Mouse (Mus musculus) forebrain, embryonic 12.5 days (tissue): ENCODE measurements around the gene Smagp. TPM values are rescaled to one million over a fixed set of nuclear protein-coding genes. Genes with fewer than 3 reads are reported as not detected.
A peak's percentile ranks its signal among the peaks of the same experiment; 100 is the strongest.
"Not testable (repeated sequence)": the region's sequence is repeated elsewhere in the genome, so short reads cannot be mapped to it uniquely, and the experiment has no call there.

Source experiments
- ATAC-seq: fragments of 200-750 bp; cut with Nextera tagmentation; 2 replicates; pipeline ENCODE4 v1.8.0; 2017; ENCODE audit warnings: moderate TSS enrichment; ENCODE audit not compliant: low FRiP score
- H3K27ac ChIP-seq: fragments of 300-500 bp; sonication (generic); 2 replicates; pipeline ENCODE4 v1.5.1; 2016; ENCODE audit warnings: mild to moderate bottlenecking
- H3K27me3 ChIP-seq: fragments of 300-500 bp; sonication (generic); 2 replicates; pipeline ENCODE4 v1.6.1; 2016; ENCODE audit warnings: mild to moderate bottlenecking
- H3K36me3 ChIP-seq: fragments of 300-500 bp; sonication (generic); replicated peaks from 2 replicates; pipeline ENCODE4 v1.6.1; 2016; ENCODE audit warnings: mild to moderate bottlenecking
- H3K4me1 ChIP-seq: fragments of 300-500 bp; sonication (generic); 2 replicates; pipeline ENCODE4 v1.6.1; 2016
- H3K4me2 ChIP-seq: fragments of 300-500 bp; sonication (generic); 2 replicates; pipeline ENCODE4 v1.6.1; 2016; ENCODE audit warnings: mild to moderate bottlenecking, moderate library complexity
- H3K4me3 ChIP-seq: fragments of 300-500 bp; sonication (generic); replicated peaks from 2 replicates; pipeline ENCODE4 v1.5.1; 2016; ENCODE audit warnings: mild to moderate bottlenecking
- H3K9ac ChIP-seq: fragments of 300-500 bp; sonication (generic); 2 replicates; pipeline ENCODE4 v1.6.1; 2016; ENCODE audit warnings: mild to moderate bottlenecking
- H3K9me3 ChIP-seq: fragments of 300-500 bp; sonication (generic); 2 replicates; pipeline ENCODE4 v1.6.1; 2016
- WGBS: fragments of 180-500 bp; shearing (Covaris S2); methylation state at CpG from one replicate; pipeline ENCODE4 v1.1.7; 2016; 5-methylcytosine and 5-hydroxymethylcytosine counted together
- polyA plus RNA-seq: library from polyadenylated mRNA; unstranded; fragments of >200 nt; fragmentation: Nextera tagmentation; extraction: Ambion mirVana; gene quantifications from 2 replicates; pipeline ENCODE4 v1.2.1, GENCODE M21; 2016

The Smagp gene
- polyA plus RNA-seq, 1 experiment from 2014 or later: 2.8 TPM

DNA sequence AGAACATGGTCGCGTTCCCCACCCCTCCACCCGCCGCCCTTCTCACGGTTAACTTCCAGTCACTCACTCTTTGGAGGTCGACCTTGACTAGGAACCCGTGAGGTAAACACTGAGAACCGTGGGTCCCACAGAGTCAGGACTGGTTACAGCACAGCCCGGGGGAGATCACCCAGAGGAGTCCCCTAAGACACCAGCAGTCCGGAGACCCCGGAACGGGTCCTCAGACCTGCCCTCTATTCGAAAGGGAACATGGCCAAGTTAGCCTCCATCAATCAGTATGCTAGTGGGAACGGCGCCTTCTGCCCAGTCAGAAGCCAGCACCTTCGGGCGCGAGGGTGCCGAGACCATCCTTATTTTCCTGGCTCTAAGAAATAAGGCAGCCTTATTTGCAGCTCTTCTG is 20.5 kb downstream of the Smagp start:
- H3K9ac ChIP-seq: peak overlapping the region; percentile 87
- H3K27ac ChIP-seq: peak overlapping the region; percentile 93
- H3K4me3 ChIP-seq: peak overlapping the region; percentile 81
- peaks cover 22% of the 10 kb centered on the region for H3K4me1 ChIP-seq
- H3K36me3 ChIP-seq: peaks cover 37% of the 10 kb centered on the region
- WGBS: 1% methylated on average over 19 of the region's 19 CpGs
- ATAC-seq: peak; percentile 16
- H3K4me2 ChIP-seq: peak overlapping the region; percentile 85
- no peaks in the 10 kb centered on the region for H3K9me3 ChIP-seq
- H3K27me3 ChIP-seq: no peaks in the 10 kb centered on the region; the same call in 1 of the 2 replicates

DNA sequence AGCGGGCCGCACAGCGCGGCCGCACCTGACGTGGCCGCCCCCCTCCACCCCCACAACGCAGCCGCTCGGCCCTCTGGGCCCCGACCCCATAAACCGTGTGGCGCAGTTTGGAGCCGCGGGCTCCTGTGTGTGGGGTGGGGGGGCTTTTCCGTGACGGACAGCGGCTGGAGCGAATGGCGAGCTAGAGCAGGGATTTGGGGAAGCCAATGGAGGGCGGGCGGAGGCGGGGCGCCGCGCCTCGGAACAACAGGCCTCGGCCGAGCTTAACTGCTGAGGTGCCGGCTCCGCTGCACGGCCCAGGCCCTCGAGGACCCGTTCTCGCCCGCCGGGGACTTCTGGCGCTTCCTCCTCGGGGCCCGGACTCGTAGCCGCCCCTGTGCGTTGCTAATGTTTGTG is 20.9 kb downstream of the Smagp start:
- WGBS: 1% methylated on average over 42 of the region's 43 CpGs
- H3K27me3 ChIP-seq: no peaks in the 10 kb centered on the region; the same call in 1 of the 2 replicates
- H3K9ac ChIP-seq: peak overlapping the region; percentile 87
- peak overlapping the region; percentile 85 for H3K4me2 ChIP-seq
- peak overlapping the region; percentile 93 for H3K27ac ChIP-seq
- ATAC-seq: peak; percentile 87
- H3K36me3 ChIP-seq: peaks cover 35% of the 10 kb centered on the region
- peak overlapping the region; percentile 81 for H3K4me3 ChIP-seq
- H3K4me1 ChIP-seq: peaks cover 22% of the 10 kb centered on the region
- no peaks in the 10 kb centered on the region for H3K9me3 ChIP-seq

DNA sequence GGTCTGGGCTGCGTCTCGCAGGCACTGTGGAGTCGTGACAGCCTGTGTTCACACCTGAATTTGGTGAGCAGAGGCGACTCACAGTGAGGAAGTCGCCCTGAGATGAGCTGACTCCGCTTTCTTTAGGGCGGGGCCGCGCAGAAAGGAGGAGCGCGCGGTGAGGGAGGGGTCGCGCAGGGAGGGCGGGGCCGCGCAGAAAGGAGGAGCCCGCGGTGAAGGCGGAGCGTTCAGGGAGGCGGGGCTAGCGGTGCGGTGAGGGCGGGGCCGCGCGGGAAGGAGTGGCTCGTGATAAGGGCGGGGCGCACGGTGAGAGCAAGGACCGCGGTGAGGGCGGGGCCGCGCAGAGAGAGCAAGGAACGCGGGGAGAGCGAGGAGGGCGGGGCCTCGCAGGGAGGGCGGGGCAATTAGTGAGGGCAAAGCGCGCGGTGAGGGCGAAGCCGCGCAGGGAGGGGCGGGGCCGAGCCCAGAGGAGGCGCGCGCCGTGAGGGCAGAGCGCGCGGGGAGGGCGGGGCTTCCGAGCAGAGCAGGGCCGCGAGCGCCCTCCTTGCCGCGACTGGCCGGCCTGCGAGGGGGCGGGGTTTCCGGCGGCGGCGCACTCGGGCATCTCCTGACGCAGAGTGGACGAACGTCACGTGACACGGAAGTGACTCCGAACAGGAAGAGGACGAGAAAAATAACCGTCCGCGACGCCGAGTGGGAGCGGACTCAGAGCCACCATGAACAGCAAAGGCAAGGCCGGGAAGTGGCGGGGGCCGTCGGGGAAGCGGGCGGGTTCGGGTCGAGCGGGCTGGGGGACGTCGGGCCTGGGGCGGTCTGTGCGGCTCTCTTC is 21.5 kb downstream of the Smagp start, which contains the start of gene Dazap2:
Dazap2 (plus strand) TSS at position 354 of the 829 bp plus-strand sequence.
- Histone ChIP-seq H3K27me3 (peaks cover 3% of the 10 kb centered on the region; the same call in 1 of the 2 replicates), H3K9ac (peak within 1 kb of the TSS; percentile 87), H3K4me1 (peaks cover 22% of the 10 kb centered on the region), H3K4me3 (peak within 1 kb of the TSS; percentile 81), H3K36me3 (peaks cover 29% of the 10 kb centered on the region), H3K4me2 (peak within 1 kb of the TSS; percentile 85), H3K27ac (peak within 1 kb of the TSS; percentile 93), H3K9me3 (no peaks in the 10 kb centered on the region)
- WGBS: under 1% methylated on average over 99 of the region's 99 CpGs
- peak; percentile 88 for ATAC-seq

DNA sequence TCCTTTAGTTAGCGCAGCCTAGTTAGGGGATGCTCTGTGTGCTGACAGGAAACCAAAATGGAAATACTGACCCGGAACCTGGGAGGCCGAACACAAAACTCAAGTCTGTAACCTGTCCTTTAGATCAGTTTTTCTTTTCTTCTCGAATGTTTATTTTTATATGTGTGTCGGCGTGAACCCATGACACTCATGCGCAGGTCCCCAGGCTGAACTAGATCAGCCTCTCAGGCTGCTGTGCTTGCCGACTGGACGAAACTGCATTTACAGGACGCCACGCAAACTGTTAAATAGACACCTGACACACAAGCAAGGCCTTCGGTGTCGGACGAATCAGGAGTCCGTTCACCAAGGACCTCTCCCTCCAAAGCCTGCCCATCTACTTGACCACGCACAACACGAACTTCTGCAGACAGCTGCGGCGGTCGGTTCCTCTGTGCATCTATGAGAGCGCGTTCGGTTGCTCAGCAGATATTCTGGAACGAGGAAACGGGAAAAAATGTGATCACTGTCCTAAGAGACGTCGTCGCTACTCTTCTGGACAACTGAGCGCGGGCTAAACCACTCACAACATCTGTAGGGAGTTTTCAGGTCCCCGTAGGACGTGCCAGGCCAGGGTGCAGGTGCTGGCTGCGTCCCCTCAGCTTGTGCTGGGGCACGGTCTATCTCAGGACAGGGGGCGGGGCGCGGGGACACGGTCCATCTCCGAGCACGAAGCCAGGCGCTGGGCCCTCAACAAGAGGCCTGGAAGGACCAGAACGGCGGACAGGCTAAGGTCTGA is 22.3 kb downstream of the Smagp start:
- peaks cover 21% of the 10 kb centered on the region for H3K36me3 ChIP-seq
- 11% methylated on average over 43 of the region's 43 CpGs for WGBS
- peaks cover 26% of the 10 kb centered on the region for H3K4me1 ChIP-seq
- H3K9ac ChIP-seq: peak overlapping the region; percentile 87
- peak overlapping the region; percentile 81 for H3K4me3 ChIP-seq
- no peaks in the 10 kb centered on the region for H3K9me3 ChIP-seq
- H3K27me3 ChIP-seq: peaks cover 6% of the 10 kb centered on the region; the same call in 1 of the 2 replicates
- H3K27ac ChIP-seq: peak overlapping the region; percentile 93
- ATAC-seq: no peak
- peak overlapping the region; percentile 73 for H3K4me2 ChIP-seq

DNA sequence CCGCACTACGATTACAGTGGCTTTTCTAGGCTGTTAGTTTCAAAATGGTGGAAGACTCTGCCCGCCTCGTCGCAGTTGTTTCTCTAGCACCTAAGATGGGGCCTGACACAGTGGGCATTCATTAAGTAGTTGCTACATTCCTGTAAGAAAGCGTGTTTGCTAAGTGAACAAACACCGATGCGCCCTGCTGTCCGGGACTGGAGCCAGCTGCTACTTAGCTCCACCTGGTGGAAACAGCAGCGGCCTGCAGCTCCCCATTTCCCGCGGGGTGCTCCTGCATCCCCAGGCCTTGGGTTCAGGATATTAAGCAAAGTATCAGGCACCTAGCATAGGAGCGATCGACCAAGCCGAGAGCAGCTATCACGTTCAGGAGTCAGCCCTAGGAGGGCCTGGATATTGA is 23.2 kb downstream of the Smagp start:
- WGBS: 8% methylated on average over 16 of the region's 16 CpGs
- ATAC-seq: no peak
- Histone ChIP-seq H3K9me3 (no peaks in the 10 kb centered on the region), H3K4me1 (peaks cover 28% of the 10 kb centered on the region), H3K36me3 (peaks cover 12% of the 10 kb centered on the region), H3K9ac (0 out of 2 replicates have a peak overlapping the region, but pooled peaks have one; percentile 27), H3K27me3 (peaks cover 6% of the 10 kb centered on the region; the same call in 1 of the 2 replicates), H3K4me2 (peak overlapping the region; percentile 43), H3K27ac (no peak overlapping the region), H3K4me3 (peak overlapping the region; percentile 19; the same call in 1 of the 2 replicates)

DNA sequence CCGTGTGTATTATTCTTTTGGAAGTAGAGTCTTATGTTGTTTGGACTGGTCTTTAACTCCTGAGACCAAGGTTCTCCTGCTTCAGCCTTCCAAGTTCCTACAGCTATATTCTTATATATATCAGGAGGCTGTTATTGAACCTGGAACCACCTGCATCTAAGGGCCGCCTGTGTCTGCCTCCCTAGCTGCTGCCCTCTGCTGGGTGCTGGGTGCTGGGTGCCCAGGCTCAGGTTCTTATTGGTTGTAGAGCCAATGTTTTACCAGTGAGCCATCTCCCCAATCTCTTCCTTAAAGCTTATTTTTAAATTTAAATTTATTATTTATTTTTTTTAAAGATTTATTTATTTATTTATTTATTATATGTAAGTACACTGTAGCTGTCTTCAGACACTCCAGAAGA is 24.3 kb downstream of the Smagp start:
- 69% methylated on average over 2 of the region's 2 CpGs for WGBS
- Histone ChIP-seq H3K36me3 (peaks cover under 1% of the 10 kb centered on the region), H3K4me1 (peaks cover 28% of the 10 kb centered on the region), H3K4me3 (no peak overlapping the region), H3K4me2 (no peak overlapping the region), H3K9ac (no peak overlapping the region), H3K27ac (no peak overlapping the region), H3K9me3 (no peaks in the 10 kb centered on the region), H3K27me3 (peaks cover 6% of the 10 kb centered on the region; the same call in 1 of the 2 replicates)
- ATAC-seq: no peak

DNA sequence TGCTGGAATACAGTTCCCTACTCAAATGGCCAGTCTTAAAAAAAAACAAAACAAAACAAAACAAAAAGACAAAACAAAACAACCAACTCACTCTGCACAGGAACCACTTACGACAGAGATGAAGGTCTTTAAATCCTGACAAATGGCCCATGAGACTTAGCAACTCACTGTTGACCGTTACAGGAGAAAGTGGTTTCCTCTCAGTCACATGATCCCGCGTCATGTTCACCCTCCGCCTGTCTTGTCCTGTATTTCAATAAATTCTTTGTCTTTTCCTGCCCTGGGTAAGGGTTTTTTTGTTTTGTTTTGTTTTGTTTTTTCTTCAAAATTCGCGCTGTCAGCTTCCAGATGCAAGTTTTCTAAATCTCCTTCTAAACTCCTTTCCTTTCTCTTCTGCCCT is 24.8 kb downstream of the Smagp start:
- H3K36me3 ChIP-seq: no peaks in the 10 kb centered on the region; the same call in 1 of the 2 replicates
- H3K4me1 ChIP-seq: peaks cover 26% of the 10 kb centered on the region
- no peak overlapping the region for H3K4me3 ChIP-seq
- no peak overlapping the region for H3K9ac ChIP-seq
- H3K27me3 ChIP-seq: peaks cover 6% of the 10 kb centered on the region; the same call in 1 of the 2 replicates
- no peak overlapping the region for H3K27ac ChIP-seq
- H3K4me2 ChIP-seq: no peak overlapping the region
- WGBS: 91% methylated on average over 7 of the region's 7 CpGs
- no peak for ATAC-seq
- no peaks in the 10 kb centered on the region for H3K9me3 ChIP-seq

DNA sequence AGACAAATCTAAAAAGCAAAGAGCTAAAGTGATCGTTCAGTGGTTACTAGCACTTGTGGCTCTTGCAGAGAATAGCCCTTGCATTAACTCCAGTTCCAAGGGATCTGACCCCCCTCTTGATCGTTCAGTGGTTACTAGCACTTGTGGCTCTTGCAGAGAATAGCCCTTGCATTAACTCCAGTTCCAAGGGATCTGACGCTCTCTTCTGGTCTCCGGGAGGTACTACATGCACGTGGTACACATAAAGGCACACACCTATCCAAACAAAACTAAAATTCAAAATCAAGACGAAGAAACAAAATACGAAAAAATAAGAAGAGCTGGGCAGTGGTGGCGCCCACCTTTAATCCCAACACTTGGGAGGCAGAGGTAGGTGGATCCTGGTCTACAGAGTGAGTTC is 30.1 kb downstream of the Smagp start:
- not testable (repeated sequence) for H3K27ac ChIP-seq, H3K9me3 ChIP-seq, H3K4me2 ChIP-seq, H3K36me3 ChIP-seq, H3K4me3 ChIP-seq, H3K9ac ChIP-seq, ATAC-seq
- peaks cover 26% of the 10 kb centered on the region for H3K27me3 ChIP-seq
- 92% methylated on average over 8 of the region's 8 CpGs for WGBS
- H3K4me1 ChIP-seq: peaks cover 22% of the 10 kb centered on the region

DNA sequence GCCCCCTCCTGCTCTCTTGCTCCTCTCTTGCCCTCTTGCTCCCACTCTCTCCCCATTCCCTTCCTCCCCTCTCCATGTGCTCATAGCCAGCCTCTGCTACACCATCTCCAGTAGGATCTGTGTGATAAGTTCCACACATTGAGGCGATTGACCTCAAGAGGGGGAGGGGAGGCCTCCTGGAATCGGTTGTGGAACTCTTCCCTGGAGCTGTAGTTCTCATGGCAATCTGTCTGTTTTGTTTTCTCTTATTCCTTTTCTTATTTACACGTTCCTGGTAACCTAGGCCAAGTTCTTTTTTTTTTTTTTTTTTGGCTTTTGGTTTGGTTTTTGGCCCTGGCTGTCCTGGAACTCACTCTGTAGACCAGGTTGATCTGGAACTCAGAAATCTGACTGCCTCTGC is 35.1 kb downstream of the Smagp start:
- Histone ChIP-seq H3K4me3 (no peak overlapping the region), H3K36me3 (no peaks in the 10 kb centered on the region), H3K27me3 (peaks cover 38% of the 10 kb centered on the region), H3K27ac (no peak overlapping the region), H3K9ac (no peak overlapping the region), H3K9me3 (no peaks in the 10 kb centered on the region), H3K4me2 (no peak overlapping the region), H3K4me1 (peaks cover 39% of the 10 kb centered on the region)
- ATAC-seq: no peak
- 49% methylated on average over 3 of the region's 3 CpGs for WGBS

DNA sequence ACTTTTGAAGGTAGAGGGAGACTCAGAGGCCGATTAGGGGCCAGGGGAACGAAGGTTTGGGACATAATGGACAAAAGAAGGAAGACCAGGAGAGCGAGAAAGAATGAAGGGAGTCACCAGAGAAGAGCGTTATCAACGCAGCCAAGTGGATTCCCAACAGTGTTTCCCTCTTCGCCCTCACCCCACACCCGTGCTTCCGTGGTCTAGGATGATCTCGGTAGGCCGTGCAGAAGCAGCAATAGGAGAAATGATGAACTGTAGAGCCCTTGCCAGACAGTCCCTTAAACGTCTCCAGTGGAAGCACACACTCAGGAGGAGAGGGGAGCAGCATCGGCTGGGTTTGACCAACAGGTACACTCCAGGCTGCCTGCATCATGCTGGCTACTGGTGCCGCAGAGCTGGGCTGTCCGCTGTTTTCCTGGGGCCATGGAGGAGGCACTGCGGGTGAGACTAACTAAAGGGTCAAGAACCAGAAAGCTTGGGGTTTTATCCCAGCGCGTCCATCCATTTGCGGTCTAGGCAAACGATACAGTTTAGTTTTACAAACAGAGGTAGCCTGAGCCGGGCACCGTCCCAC is 36.0 kb downstream of the Smagp start:
- peak overlapping the region; percentile 86 for H3K4me2 ChIP-seq
- no peaks in the 10 kb centered on the region for H3K9me3 ChIP-seq
- H3K4me3 ChIP-seq: peak overlapping the region; percentile 92
- H3K36me3 ChIP-seq: no peaks in the 10 kb centered on the region
- ATAC-seq: no peak
- WGBS: 13% methylated on average over 21 of the region's 21 CpGs
- H3K27me3 ChIP-seq: peaks cover 38% of the 10 kb centered on the region
- H3K27ac ChIP-seq: no peak overlapping the region
- H3K9ac ChIP-seq: no peak overlapping the region
- H3K4me1 ChIP-seq: peaks cover 38% of the 10 kb centered on the region

DNA sequence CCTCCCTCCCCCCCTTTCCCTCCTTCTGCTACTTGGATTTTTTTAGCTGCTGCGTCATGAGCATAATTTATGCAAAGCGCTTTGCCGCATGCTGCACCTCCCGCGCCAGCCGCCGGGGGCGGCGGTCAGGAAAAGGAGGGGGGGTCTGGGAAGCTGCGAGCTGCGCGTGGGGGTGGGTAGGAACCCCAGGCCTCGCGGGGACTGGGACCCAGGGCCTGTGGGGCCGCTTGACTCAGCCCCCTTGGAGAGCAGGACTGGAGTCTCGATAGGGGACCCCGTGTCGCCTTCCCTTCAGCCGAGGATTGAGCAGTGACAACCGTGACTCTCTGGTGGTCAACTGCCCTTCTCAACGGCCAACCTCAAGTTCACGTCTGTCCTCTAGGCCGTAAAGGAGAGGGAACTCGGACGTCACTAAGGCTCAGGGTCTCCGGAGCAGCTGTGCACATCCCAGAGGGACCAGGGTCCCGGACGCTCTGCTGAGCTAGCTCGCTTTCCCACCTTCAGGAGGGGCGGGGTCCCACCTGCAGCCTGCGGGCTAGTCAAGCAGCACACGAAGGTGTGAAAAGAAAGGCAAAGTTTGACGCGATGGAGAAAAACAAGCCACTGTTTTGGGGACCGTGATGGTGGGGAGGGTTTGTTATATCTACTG is 36.6 kb downstream of the Smagp start:
- WGBS: 1% methylated on average over 26 of the region's 35 CpGs
- Histone ChIP-seq H3K27me3 (peaks cover 35% of the 10 kb centered on the region), H3K4me3 (peak overlapping the region; percentile 92), H3K9me3 (no peaks in the 10 kb centered on the region), H3K9ac (peak overlapping the region; percentile 95), H3K4me1 (peaks cover 32% of the 10 kb centered on the region), H3K36me3 (no peaks in the 10 kb centered on the region), H3K27ac (peak overlapping the region; percentile 83), H3K4me2 (peak overlapping the region; percentile 86)
- ATAC-seq: peak; percentile 76
